Mouse (Mus musculus): ENCODE measurements around the gene Enox1.

DNA sequence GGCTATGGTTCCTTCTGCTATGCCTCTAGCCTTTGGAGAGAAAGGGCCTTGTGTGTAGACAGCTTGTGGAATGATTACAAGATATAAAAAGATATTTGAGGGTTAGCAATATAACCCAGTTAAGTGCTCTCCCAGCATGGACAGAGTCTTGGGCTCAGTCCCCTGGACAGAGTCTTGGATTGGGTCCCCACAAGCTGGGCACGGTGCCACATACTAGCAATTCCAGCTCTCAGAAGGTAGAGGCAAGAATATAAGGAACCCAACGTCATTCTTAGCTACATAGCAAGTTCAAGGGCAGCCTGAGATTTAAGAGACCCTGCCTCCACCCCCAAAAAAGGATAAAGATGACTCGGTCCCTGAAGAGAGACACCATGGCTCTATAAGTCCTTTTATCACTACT lies 581.5 kb downstream of the Enox1 start:
- no peak for TF ChIP-seq CTCF (IDR thresholded peaks at IDR 0.05; ENCODE audit: extremely low read depth, insufficient read depth, insufficient read length, insufficient replicate concordance)
- no peak for TF ChIP-seq POLR2A (IDR thresholded peaks at IDR 0.05; ENCODE audit: low read depth, low read length)

Data from spleen, adult 2 months (tissue).